Mouse (Mus musculus): Measurements from ENCODE around the gene Mn1. TPM values are rescaled to one million over a fixed set of nuclear protein-coding genes. Genes with fewer than 3 reads are reported as not detected.

Gene Mn1
- polyA plus RNA-seq, 3 experiments from 2014 or later = not detected

DNA sequence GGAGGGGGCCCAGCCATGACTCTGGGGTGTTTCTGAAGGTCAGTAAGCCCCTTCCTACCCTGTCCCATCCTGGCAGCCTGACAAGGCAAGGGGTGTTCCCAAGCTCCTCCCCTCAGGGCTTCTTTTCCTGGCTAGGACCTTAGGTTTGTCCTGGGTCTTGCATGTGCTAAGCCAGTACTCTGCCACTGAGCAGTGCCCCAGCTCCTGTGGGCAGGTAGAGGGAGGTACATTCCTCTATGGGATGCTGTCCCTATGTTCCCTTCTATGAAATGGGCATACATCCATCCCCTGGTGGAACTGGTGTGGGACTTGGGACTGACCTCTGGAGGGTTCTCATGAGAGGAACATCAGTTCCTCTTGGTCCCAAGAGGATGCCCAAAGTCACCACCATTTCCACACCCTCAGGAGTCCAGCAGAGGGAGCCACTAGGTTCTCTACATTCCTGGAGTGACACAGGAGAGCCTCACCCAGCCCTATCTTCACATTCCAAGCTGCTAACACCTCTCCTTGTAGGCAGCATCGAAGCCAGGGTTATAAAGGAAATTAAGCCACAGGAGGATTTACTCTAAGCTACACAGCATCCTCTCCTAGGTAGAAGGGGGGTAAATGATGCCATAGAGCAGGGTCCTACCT lies 7.6 kb upstream of the Mn1 start:
- ATAC-seq = no peak

- ATAC-seq = no peak
These were observed 6.5 kb upstream of the Mn1 start for GRCm38 (mm10) chr5:111410665-111411064.

DNA sequence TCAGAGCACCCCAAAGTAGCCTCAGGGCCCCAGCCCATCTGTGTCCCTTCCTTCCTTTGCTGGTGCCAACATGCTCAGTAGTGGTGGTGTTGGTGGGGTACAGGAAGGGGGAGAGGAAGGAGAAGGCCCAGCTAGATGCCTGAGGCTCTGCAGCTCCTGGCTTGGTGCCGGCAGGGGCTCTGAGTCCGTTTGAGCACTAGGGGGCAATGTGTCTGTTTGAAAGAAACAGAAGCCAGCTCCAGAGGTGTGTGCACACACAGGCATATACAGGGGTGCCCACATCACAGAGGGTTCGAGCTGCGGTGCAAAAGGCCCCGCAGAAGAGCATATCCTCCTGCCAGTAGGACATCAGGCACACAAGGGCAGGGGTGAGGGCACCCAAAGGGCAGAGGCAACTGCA lies 3.0 kb upstream of the Mn1 start:
- no peak for ATAC-seq

GRCm38 (mm10) chr5:111414770-111415249 lies 2.4 kb upstream of the Mn1 start:
- no peak for ATAC-seq

GRCm38 (mm10) chr5:111415575-111415974 lies 1.6 kb upstream of the Mn1 start:
- ATAC-seq = no peak

DNA sequence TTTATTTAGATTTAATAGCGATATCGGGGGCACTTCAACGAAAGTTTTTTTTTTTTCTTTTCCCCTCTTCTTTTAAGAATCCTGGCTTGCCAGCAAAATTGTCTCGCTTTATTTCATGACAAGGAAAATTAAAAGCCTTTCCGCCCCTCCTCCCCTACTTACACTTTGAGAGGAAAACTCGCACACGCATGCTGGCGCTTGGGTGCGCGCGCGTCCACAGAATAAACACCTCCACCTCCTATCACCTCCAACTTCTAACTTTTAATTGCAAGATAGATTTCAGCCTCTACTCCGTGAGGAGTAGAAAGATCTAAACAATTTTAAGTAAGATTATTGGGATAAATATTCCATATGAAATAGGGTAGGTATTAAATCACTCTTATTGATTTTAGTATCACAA lies 1.1 kb upstream of the Mn1 start:
- no peak for ATAC-seq

- ATAC-seq = no peak
These were observed 393 bp downstream of the Mn1 start for GRCm38 (mm10) chr5:111417378-111418131.

- no peak for ATAC-seq
These were observed 1.3 kb downstream of the Mn1 start for GRCm38 (mm10) chr5:111418202-111419120.

DNA sequence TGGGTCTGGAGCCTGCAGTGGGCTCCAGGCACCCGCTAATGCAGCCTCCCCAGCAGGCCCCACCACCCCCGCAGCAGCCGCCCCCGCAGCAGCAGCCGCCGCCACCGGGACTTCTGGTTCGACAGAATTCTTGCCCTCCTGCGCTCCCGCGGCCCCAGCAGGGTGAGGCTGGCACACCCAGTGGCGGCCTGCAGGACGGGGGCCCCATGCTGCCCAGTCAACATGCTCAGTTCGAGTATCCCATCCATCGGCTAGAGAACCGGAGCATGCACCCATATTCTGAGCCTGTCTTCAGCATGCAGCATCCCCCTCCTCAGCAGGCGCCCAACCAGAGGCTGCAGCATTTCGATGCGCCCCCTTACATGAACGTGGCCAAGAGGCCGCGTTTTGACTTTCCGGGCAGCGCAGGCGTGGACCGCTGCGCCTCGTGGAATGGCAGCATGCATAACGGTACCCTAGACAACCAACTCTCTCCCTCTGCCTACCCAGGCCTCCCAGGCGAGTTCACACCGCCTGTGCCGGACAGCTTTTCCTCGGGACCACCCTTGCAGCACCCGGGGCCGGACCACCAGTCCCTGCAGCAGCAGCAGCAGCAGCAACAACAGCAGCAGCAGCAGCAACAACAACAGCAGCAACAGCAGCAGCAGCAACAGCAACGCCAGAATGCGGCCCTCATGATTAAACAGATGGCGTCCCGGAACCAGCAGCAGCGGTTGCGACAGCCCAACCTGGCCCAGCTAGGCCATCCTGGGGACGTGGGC lies 2.1 kb downstream of the Mn1 start:
- no peak for ATAC-seq

- ATAC-seq = no peak
These were observed 3.0 kb downstream of the Mn1 start for GRCm38 (mm10) chr5:111420011-111420691.

- ATAC-seq = no peak
These were observed 3.7 kb downstream of the Mn1 start for GRCm38 (mm10) chr5:111420896-111421295.

GRCm38 (mm10) chr5:111421424-111421823 lies 4.3 kb downstream of the Mn1 start:
- ATAC-seq = no peak

DNA sequence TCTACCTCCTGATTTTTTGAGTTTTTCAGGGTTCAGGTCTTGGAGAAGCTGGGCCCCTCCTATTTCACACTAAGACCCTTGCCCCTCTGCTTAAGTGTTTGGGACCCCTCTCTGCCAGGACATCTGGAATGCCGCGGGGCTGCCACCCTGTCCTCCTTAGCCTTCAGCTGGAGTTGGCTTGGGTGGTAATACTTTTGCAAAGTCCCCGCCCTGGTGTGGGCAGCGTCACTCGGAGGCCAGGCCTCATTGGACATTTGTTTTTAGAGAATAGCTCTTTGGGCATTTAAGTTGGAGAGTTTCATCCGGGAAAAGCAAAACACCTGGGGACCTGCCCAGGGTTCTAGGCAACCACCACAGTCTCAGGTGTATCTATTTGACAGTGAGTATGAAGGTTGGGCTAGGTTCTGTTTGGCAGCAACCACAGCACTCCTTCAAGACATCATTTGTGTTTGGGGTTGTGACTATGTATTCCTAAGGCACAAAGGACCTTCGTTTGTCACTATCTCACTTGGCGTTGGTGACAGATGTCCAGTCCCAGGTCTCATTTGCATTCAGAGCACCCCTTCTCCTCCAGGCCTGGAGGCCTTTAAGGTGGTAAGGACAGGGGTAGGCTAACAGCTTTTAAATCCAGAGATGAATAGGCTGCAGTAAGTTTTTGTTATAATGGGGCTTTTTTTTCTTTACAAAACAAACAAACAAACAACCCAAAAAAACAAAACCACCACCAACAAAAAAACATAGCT lies 5.1 kb downstream of the Mn1 start:
- ATAC-seq = no peak

DNA sequence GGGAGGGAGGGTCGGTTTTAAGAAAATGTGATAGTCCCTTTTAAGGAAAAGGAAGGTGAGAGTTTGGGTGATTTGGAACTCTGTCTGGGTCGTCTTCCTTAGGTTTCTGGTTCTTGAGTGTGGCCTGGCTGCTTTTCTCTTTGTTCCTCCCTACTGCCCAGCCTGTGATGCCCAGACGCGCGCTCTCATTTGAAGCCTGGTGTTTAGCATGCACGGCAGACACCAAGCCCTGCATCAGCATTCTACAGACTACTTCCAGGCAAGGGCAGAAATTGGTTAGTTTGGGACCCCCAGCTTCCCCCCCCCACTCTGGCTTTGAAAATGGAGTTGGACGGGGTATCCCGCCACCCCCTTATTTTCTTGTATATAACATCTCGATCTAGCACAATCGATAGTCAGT lies 5.8 kb downstream of the Mn1 start:
- ATAC-seq = no peak

DNA sequence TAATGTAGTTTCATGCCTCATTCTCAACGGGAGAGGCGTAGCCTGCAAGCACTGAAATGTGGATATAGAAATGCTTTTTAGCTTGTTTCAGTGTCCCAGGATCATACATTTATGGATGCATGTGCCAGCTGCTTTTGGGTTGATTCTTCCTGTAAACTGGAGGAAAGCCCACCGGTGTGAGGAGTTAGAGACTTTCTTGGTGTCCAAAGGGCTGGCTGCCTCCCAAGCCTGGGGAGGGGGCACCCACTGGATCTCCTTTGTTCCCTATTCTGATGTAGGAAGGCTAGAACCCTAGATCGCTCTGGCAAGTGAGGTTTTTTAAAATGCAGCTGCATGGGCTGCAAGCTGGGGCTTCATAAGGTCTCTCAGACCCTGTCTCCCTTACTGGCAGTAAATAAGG lies 6.5 kb downstream of the Mn1 start:
- no peak for ATAC-seq

DNA sequence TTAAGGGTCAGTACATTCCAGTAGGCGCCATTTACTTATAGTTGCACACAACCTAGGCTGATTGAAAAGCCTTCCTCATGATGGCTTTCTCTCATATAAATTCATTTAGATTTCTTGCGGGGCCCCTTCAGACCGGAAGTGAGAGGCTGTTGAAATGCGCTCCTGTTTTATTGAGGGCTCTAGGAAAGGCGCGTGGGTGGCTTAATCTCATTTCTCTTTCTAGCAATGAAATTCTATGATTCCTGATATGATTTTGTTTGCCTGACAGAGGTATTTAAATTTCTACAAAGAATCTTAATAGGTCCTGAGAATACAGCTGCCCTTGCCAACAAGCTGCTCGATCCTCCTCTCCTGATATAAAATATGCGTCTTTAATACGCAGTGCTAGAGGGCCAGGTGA lies 8.7 kb downstream of the Mn1 start:
- no peak for ATAC-seq

- ATAC-seq = no peak
These were observed 9.1 kb downstream of the Mn1 start for GRCm38 (mm10) chr5:111426249-111426648.

GRCm38 (mm10) chr5:111428882-111429281 lies 11.7 kb downstream of the Mn1 start:
- no peak for ATAC-seq

DNA sequence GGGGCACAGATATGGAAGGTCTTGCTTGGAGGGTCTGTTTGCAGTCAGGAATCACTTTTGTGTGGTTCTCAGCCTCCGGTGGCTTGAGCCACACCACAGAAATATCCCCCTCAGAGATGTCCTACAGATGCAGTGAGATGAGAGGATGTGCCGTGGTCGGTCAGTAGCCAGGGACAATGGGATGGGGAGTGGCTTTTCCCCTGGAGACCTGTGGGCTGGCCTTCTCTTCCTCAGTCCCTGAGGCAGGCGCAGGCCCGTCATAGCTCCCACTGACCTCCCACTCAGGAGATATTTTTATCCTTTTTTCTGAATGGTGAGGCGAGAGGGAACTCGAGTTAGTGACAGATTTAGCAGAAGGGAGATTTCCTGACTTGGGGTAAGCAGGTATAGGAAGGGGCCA lies 12.6 kb downstream of the Mn1 start:
- no peak for ATAC-seq

DNA sequence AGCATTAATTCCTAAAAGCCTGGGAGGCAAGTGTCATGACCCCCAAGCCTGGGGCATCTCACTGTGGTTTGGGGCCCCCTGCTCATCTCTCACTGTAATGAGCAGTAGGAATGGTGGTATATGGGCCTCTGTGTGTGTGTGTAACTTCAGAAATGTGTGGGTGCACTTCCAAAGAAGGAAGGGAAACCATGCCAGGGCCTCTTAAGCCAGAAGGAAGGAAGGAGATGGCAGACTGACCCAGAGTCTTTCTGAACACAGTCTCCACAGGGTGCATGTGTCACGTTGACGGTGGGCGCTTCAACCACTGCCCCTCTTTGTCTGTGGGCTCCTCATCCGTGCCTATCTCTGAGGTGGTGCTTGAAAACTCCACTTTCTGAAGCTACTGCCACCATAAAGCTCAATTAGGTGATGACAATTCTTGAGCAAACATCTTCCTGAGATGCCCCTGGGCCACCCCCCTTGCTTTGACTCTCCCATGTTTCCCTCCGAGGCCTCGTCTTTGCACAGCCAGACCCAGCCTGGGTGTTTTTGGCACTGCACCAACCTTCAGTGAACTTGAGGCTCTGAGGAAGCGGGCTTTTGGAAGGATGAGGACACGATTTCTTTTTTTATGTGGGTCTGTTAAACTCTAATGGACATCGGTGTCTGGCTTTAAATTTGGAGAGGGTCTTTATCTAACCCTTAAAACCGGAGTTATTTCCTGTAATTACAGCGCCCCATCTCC lies 14.0 kb downstream of the Mn1 start:
- no peak for ATAC-seq

Measured in inflammation-experienced regulatory T-cells, adult 6 months (primary cell).